Comparison of ENCODE assay signal across 8 mouse cellular contexts in the genomic region with DNA sequence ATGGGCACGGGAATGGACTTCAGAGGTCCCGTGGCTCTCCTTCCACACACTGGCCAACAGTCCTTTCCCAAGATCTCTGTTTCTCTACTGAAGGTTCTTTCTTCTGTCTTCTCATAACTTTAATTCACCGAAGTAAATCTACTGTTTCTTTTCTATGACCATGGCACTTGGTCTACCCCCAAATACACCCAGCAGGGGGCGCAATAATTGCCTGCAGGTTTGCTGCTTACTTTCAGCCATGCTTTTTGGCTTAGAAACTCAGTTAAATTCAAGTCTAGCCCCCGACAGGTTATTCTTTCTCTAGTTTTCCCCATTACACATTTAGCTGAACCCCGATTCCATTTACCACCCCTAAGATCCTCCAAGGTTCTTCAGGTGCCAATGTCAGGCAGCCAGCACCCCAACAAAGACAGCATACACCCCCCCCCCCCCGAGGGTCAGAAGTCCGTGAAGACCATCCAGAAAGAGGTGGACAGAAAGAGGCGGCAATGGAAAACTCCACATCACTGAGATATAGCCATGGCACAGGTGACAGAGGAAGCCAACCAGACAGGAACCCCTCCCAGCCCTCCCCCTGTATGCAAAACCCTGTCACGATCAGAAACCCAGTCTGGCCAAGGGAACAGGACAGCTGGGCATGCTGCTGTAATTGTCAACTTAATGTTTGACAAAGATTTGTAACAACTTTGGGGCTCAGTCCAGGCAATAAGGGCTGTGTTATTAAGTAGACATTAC. TPM values are rescaled to one million over a fixed set of nuclear protein-coding genes. Genes with fewer than 3 reads are reported as not detected.
A peak's percentile ranks its signal among the peaks of the same experiment; 100 is the strongest.
DNase-seq lines count a peak whose midpoint lies in the region; ATAC-seq and TF ChIP-seq lines count a peak whose summit lies in the region.

No protein-coding gene starts in this region.

- no peaks in the 10 kb centered on the region for H3K36me3 ChIP-seq in midbrain, embryonic 11.5 days (ENCODE audit: control insufficient read depth, insufficient read depth, low read length)
- peaks cover 19% of the 10 kb centered on the region for H3K36me3 ChIP-seq in midbrain, embryonic 16.5 days (ENCODE audit: control insufficient read depth, insufficient read depth, low read length)

- WGBS in cerebellum, adult 2 months = 73% methylated on average over 10 of the region's 10 CpGs
- WGBS in midbrain, embryonic 11.5 days = 81% methylated on average over 10 of the region's 10 CpGs
- 78% methylated on average over 10 of the region's 10 CpGs for WGBS in midbrain, embryonic 16.5 days

- no peak overlapping the region for H3K4me2 ChIP-seq in midbrain, embryonic 11.5 days
- H3K4me2 ChIP-seq in midbrain, embryonic 16.5 days (ENCODE audit: low read length) = no peak overlapping the region

- TF ChIP-seq CTCF in cerebellum, adult 2 months (IDR thresholded peaks at IDR 0.05; ENCODE audit: borderline replicate concordance, insufficient read depth, low read depth, low read length) = peak; percentile 56; the same call in 1 of the 2 replicates
- peak; percentile 22; the same call in 1 of the 2 replicates for TF ChIP-seq CTCF in bone marrow macrophage, adult 2 months (IDR thresholded peaks at IDR 0.05; ENCODE audit: low read depth, low read length)

- intact Hi-C loops in heart, postnatal 10 days (cut with DNase I) = loop anchor here (1.0 kb wide), 1 partner anchor 188 kb away; no protein-coding TSS in a partner anchor

- H3K9me3 ChIP-seq in midbrain, embryonic 11.5 days (ENCODE audit: control insufficient read depth, low read length) = no peaks in the 10 kb centered on the region
- H3K9me3 ChIP-seq in midbrain, embryonic 16.5 days (replicated peaks; ENCODE audit: control insufficient read depth, low read length, poor library complexity, severe bottlenecking) = no peaks in the 10 kb centered on the region

- no peak overlapping the region for H3K4me3 ChIP-seq in cerebellum, adult 2 months (replicated peaks; ENCODE audit: insufficient read depth, low read depth, low read length)
- no peak overlapping the region for H3K4me3 ChIP-seq in midbrain, embryonic 11.5 days (ENCODE audit: low read depth, low read length)
- H3K4me3 ChIP-seq in midbrain, embryonic 16.5 days (ENCODE audit: low read depth, low read length) = no peak overlapping the region
- no peak overlapping the region for H3K4me3 ChIP-seq in bone marrow macrophage, adult 2 months (ENCODE audit: insufficient read depth, low read length)

- peak; percentile 35 to 50 for DNase-seq in cerebellum, adult 2 months
- peak; percentile 87 for DNase-seq in midbrain, embryonic 11.5 days (ENCODE audit: low spot score, missing footprints)
- peak; percentile 33 to 77 for DNase-seq in heart, postnatal 10 days
- DNase-seq in lung, postnatal 14 days = peak; percentile 78
- DNase-seq in thymus, postnatal 14 days = peak; percentile 82

- H3K4me1 ChIP-seq in cerebellum, adult 2 months (ENCODE audit: control insufficient read depth, insufficient read depth, low read length) = no peaks in the 10 kb centered on the region
- no peaks in the 10 kb centered on the region for H3K4me1 ChIP-seq in midbrain, embryonic 11.5 days (ENCODE audit: control insufficient read depth, insufficient read depth, low read length)
- no peaks in the 10 kb centered on the region for H3K4me1 ChIP-seq in midbrain, embryonic 16.5 days (ENCODE audit: control insufficient read depth, insufficient read depth, low read length)
- no peaks in the 10 kb centered on the region for H3K4me1 ChIP-seq in bone marrow macrophage, adult 2 months (ENCODE audit: control insufficient read depth, insufficient read depth, low read length)

- no peak overlapping the region for H3K27ac ChIP-seq in cerebellum, adult 2 months (ENCODE audit: insufficient read depth, low read length)
- H3K27ac ChIP-seq in midbrain, embryonic 11.5 days (ENCODE audit: low read depth, low read length) = no peak overlapping the region
- no peak overlapping the region for H3K27ac ChIP-seq in midbrain, embryonic 16.5 days (ENCODE audit: low read length)
- no peak overlapping the region for H3K27ac ChIP-seq in bone marrow macrophage, adult 2 months (ENCODE audit: insufficient read depth, low read depth, low read length)

- no peaks in the 10 kb centered on the region for H3K27me3 ChIP-seq in cerebellum, adult 2 months (ENCODE audit: control insufficient read depth, insufficient read depth, low read length)
- no peaks in the 10 kb centered on the region for H3K27me3 ChIP-seq in midbrain, embryonic 11.5 days (ENCODE audit: control insufficient read depth, insufficient read depth, low read length)
- no peaks in the 10 kb centered on the region for H3K27me3 ChIP-seq in midbrain, embryonic 16.5 days (ENCODE audit: control insufficient read depth, insufficient read depth, low read depth, low read length)

- no peak for ATAC-seq in cerebellum, adult (ENCODE audit: insufficient number of reproducible peaks, low FRiP score, low TSS enrichment)
- no peak for ATAC-seq in midbrain, embryonic 11.5 days (ENCODE audit: low FRiP score)
- ATAC-seq in midbrain, embryonic 16.5 days = no peak

- TF ChIP-seq POLR2A in cerebellum, adult 2 months (IDR thresholded peaks at IDR 0.05; ENCODE audit: borderline replicate concordance, insufficient read depth, low read length) = no peak
- no peak for TF ChIP-seq POLR2A in bone marrow macrophage, adult 2 months (IDR thresholded peaks at IDR 0.05; ENCODE audit: borderline replicate concordance, low read depth, low read length)

- no peak overlapping the region for H3K9ac ChIP-seq in midbrain, embryonic 11.5 days (ENCODE audit: low read length)
- no peak overlapping the region for H3K9ac ChIP-seq in midbrain, embryonic 16.5 days (ENCODE audit: low read depth, low read length)

RNA-seq across cellular contexts. Expression of a gene that starts 18.6 kb away (rescaled TPM):
- 96.5 and 105 TPM in 2 replicates for polyA plus RNA-seq in cerebellum, adult 2 months (2012; rRNA removed)
- polyA plus RNA-seq in midbrain, embryonic 11.5 days (2014; fragmentation: Nextera tagmentation; extraction: Ambion mirVana) = 127 and 138 TPM in 2 replicates
- 119 and 132 TPM in 2 replicates for polyA plus RNA-seq in midbrain, embryonic 16.5 days (2015; fragmentation: Nextera tagmentation; extraction: Ambion mirVana)
- 63.9 and 65.9 TPM in 2 replicates for polyA plus RNA-seq in bone marrow macrophage, adult 2 months (2012; ENCODE audit: insufficient read depth, insufficient read length, missing spikeins)
- total RNA-seq in heart, postnatal 10 days (2021) = 10 to 100 TPM; 38.5 to 40.5 TPM

RNA-seq across cellular contexts. Expression of a gene that starts 18.6 kb away (rescaled TPM):
- polyA plus RNA-seq in cerebellum, adult 2 months (2012; rRNA removed) = 50.3 and 53.0 TPM in 2 replicates
- polyA plus RNA-seq in midbrain, embryonic 11.5 days (2014; fragmentation: Nextera tagmentation; extraction: Ambion mirVana) = 55.0 and 61.0 TPM in 2 replicates
- 60.9 and 62.5 TPM in 2 replicates for polyA plus RNA-seq in midbrain, embryonic 16.5 days (2015; fragmentation: Nextera tagmentation; extraction: Ambion mirVana)
- polyA plus RNA-seq in bone marrow macrophage, adult 2 months (2012; ENCODE audit: insufficient read depth, insufficient read length, missing spikeins) = 51.7 and 56.2 TPM in 2 replicates
- 10 to 100 TPM; 87.8 to 94.6 TPM for total RNA-seq in heart, postnatal 10 days (2021)
